Mouse (Mus musculus): ENCODE data around the gene Slc39a10. TPM values are rescaled to one million over a fixed set of nuclear protein-coding genes. Genes with fewer than 3 reads are reported as not detected.

Slc39a10 gene
- polyA plus RNA-seq, 1 experiment from 2014 or later, result 21.6 TPM

DNA sequence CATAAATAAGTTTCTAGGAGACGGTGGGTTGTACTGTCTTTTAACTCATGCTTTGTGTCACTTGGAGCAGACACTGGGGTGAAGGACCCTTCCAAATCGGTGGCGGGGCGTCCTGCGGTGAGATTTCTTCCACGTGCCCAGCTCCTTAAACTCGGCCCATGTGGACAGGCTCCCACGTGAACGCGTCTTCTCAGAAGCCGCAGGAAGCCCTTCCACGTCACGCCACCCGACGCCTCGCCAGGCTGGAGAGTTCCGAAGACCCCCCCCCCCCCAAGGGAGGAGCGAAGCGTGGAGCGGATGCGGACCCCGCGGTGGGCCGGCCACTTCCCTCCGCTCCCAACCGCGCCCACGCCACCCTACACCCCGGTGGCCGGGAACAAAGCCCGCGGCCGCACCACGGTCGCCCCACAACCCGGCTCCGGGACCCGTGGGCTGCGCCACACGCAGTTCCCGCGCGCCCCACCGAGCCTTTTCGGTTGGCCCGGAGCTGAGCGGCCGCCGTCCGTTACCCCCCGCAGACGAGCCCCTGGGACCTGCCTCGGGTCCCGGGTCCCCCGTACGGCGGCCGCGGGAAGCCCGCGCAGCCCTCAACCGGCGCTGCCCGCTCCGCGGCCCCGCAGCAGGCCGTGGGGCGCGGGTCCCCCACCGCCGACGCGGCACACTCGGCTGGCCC, 39.9 kb downstream of the Slc39a10 start:
- peak overlapping the region; percentile 100 for H3K27ac ChIP-seq (replicated peaks)
- ATAC-seq (ENCODE audit: low FRiP score, low TSS enrichment), result peak; percentile 34
- peak overlapping the region; percentile 100 for H3K9ac ChIP-seq (ENCODE audit: low read length)
- no peaks in the 10 kb centered on the region for H3K9me3 ChIP-seq (ENCODE audit: control insufficient read depth, low read length)
- no peaks in the 10 kb centered on the region for H3K36me3 ChIP-seq (ENCODE audit: control insufficient read depth, insufficient read depth, low read length)
- no peaks in the 10 kb centered on the region for H3K4me1 ChIP-seq (replicated peaks; ENCODE audit: control insufficient read depth, insufficient read depth)
- TF ChIP-seq EP300 (optimal IDR thresholded peaks at IDR 0.05) (peak; percentile 5), CTCF (IDR thresholded peaks at IDR 0.05; ENCODE audit: low read depth) (no peak)
- DNase-seq (ENCODE audit: low spot score), result peak; percentile 77
- H3K27me3 ChIP-seq (ENCODE audit: control insufficient read depth, insufficient read depth, low read length), result no peaks in the 10 kb centered on the region
- 0% methylated on average over 34 of the region's 75 CpGs for WGBS
- peak overlapping the region; percentile 66 for H3K4me2 ChIP-seq (replicated peaks; ENCODE audit: low read depth)
- peak overlapping the region; percentile 99 for H3K4me3 ChIP-seq (ENCODE audit: low read depth, low read length)

DNA sequence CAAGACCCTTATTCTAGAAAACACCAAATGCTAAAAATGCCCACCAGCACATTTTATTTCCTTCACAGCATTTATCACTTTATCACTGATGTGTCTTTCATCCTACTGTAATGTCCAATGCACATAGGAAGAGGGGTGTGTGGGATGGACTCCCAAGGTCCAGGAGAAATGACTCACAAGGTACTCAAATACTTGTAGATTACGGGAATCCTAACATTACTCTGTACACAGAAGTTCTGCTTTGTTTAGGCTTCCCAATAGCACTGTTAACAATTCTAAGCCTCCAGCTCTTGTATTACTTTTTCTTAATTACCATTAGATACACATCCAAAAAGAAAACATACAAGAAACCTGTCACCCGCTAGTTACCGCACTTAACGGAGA, 40.4 kb downstream of the Slc39a10 start:
- Histone ChIP-seq H3K9me3 (ENCODE audit: control insufficient read depth, low read length) (no peaks in the 10 kb centered on the region), H3K27me3 (ENCODE audit: control insufficient read depth, insufficient read depth, low read length) (no peaks in the 10 kb centered on the region), H3K9ac (ENCODE audit: low read length) (peak overlapping the region; percentile 100), H3K36me3 (ENCODE audit: control insufficient read depth, insufficient read depth, low read length) (no peaks in the 10 kb centered on the region), H3K4me1 (replicated peaks; ENCODE audit: control insufficient read depth, insufficient read depth) (no peaks in the 10 kb centered on the region), H3K4me3 (ENCODE audit: low read depth, low read length) (peak overlapping the region; percentile 99), H3K27ac (replicated peaks) (peak overlapping the region; percentile 100), H3K4me2 (replicated peaks; ENCODE audit: low read depth) (peak overlapping the region; percentile 66)
- DNase-seq (ENCODE audit: low spot score) (no peak), ATAC-seq (ENCODE audit: low FRiP score, low TSS enrichment) (no peak)
- TF ChIP-seq EP300 (optimal IDR thresholded peaks at IDR 0.05) (no peak), CTCF (IDR thresholded peaks at IDR 0.05; ENCODE audit: low read depth) (no peak)
- WGBS, result 0% methylated on average over 4 of the region's 4 CpGs

- ATAC-seq (ENCODE audit: low FRiP score, low TSS enrichment) (no peak), DNase-seq (ENCODE audit: low spot score) (no peak)
- H3K27ac ChIP-seq (replicated peaks), result peak overlapping the region; percentile 30; the same call in 1 of the 2 replicates
- no peaks in the 10 kb centered on the region for H3K27me3 ChIP-seq (ENCODE audit: control insufficient read depth, insufficient read depth, low read length)
- no peaks in the 10 kb centered on the region for H3K36me3 ChIP-seq (ENCODE audit: control insufficient read depth, insufficient read depth, low read length)
- H3K4me1 ChIP-seq (replicated peaks; ENCODE audit: control insufficient read depth, insufficient read depth), result no peaks in the 10 kb centered on the region
- 33% methylated on average over 4 of the region's 4 CpGs for WGBS
- no peak for TF ChIP-seq EP300 (optimal IDR thresholded peaks at IDR 0.05)
- no peak for TF ChIP-seq CTCF (IDR thresholded peaks at IDR 0.05; ENCODE audit: low read depth)
- no peak overlapping the region for H3K9ac ChIP-seq (ENCODE audit: low read length)
- peak overlapping the region; percentile 66 for H3K4me2 ChIP-seq (replicated peaks; ENCODE audit: low read depth)
- H3K4me3 ChIP-seq (ENCODE audit: low read depth, low read length), result no peak overlapping the region
- no peaks in the 10 kb centered on the region for H3K9me3 ChIP-seq (ENCODE audit: control insufficient read depth, low read length)
These were observed 41.1 kb downstream of the Slc39a10 start for GRCm38 (mm10) chr1:46851586-46851985.

DNA sequence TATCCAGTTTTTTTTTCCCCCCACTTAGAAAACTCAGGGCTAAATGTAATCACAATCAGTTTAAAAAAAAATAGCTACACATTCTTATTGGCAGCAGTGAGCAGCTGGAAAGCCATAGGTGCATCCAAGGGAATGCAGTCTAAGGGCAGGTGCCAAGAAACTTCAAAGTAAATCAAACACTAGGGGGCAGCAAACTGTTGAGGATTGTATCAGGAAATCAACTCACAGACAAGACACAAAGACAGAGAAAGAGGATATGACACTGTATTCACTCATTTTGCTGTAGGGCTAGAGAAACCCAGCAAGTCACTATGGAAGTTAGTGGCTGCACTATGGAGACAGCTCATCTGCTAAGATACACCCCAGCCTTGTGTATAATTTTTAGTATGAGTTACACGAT, 42.9 kb downstream of the Slc39a10 start:
- H3K9me3 ChIP-seq (ENCODE audit: control insufficient read depth, low read length), result no peaks in the 10 kb centered on the region
- ATAC-seq (ENCODE audit: low FRiP score, low TSS enrichment), result no peak
- TF ChIP-seq CTCF (IDR thresholded peaks at IDR 0.05; ENCODE audit: low read depth), result peak; percentile 88
- no peak for TF ChIP-seq EP300 (optimal IDR thresholded peaks at IDR 0.05)

GRCm38 (mm10) chr1:46845221-46845620, 47.4 kb downstream of the Slc39a10 start:
- no peaks in the 10 kb centered on the region for H3K9me3 ChIP-seq (ENCODE audit: control insufficient read depth, low read length)
- H3K27me3 ChIP-seq (ENCODE audit: control insufficient read depth, insufficient read depth, low read length), result no peaks in the 10 kb centered on the region
- H3K4me3 ChIP-seq (ENCODE audit: low read depth, low read length), result no peak overlapping the region
- WGBS, result 64% methylated on average over 5 of the region's 5 CpGs
- ATAC-seq (ENCODE audit: low FRiP score, low TSS enrichment) (no peak), DNase-seq (ENCODE audit: low spot score) (no peak)
- H3K4me1 ChIP-seq (replicated peaks; ENCODE audit: control insufficient read depth, insufficient read depth), result no peaks in the 10 kb centered on the region
- no peak overlapping the region for H3K4me2 ChIP-seq (replicated peaks; ENCODE audit: low read depth)
- no peak overlapping the region for H3K9ac ChIP-seq (ENCODE audit: low read length)
- no peak overlapping the region for H3K27ac ChIP-seq (replicated peaks)
- TF ChIP-seq CTCF (IDR thresholded peaks at IDR 0.05; ENCODE audit: low read depth), result no peak
- no peak for TF ChIP-seq EP300 (optimal IDR thresholded peaks at IDR 0.05)
- H3K36me3 ChIP-seq (ENCODE audit: control insufficient read depth, insufficient read depth, low read length), result no peaks in the 10 kb centered on the region

More for the DNA sequence above, 42.9 kb downstream of the Slc39a10 start:
- H3K4me1 ChIP-seq (replicated peaks; ENCODE audit: control insufficient read depth, insufficient read depth), result no peaks in the 10 kb centered on the region
- no peak overlapping the region for H3K27ac ChIP-seq (replicated peaks)
- 31% methylated on average over 1 of the region's 1 CpGs for WGBS
- H3K9ac ChIP-seq (ENCODE audit: low read length), result no peak overlapping the region
- peak; percentile 29 for DNase-seq (ENCODE audit: low spot score)
- H3K27me3 ChIP-seq (ENCODE audit: control insufficient read depth, insufficient read depth, low read length), result no peaks in the 10 kb centered on the region
- no peak overlapping the region for H3K4me2 ChIP-seq (replicated peaks; ENCODE audit: low read depth)
- H3K36me3 ChIP-seq (ENCODE audit: control insufficient read depth, insufficient read depth, low read length), result no peaks in the 10 kb centered on the region
- no peak overlapping the region for H3K4me3 ChIP-seq (ENCODE audit: low read depth, low read length)

DNA sequence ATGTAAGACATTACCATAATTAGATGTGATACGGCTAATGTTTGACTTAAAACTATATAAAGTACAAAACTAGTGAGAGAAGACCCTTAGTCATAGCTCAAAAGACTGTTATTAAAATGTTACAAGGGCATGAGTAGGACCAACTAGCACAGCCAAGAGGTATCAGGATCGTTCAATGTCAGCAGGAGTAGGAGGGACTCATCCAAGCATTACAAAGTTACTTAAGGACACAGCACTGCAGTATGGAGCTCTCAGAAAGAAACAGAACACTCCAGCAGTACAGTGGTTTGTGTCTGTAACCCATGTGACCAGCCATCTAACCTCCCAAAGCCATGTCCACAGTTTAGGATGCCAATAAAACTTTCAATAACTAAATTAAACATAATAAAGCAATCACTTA, 48.4 kb downstream of the Slc39a10 start:
- Histone ChIP-seq H3K36me3 (ENCODE audit: control insufficient read depth, insufficient read depth, low read length) (no peaks in the 10 kb centered on the region), H3K9ac (ENCODE audit: low read length) (no peak overlapping the region), H3K27ac (replicated peaks) (no peak overlapping the region), H3K9me3 (ENCODE audit: control insufficient read depth, low read length) (no peaks in the 10 kb centered on the region), H3K27me3 (ENCODE audit: control insufficient read depth, insufficient read depth, low read length) (no peaks in the 10 kb centered on the region), H3K4me1 (replicated peaks; ENCODE audit: control insufficient read depth, insufficient read depth) (no peaks in the 10 kb centered on the region), H3K4me3 (ENCODE audit: low read depth, low read length) (no peak overlapping the region), H3K4me2 (replicated peaks; ENCODE audit: low read depth) (no peak overlapping the region)
- DNase-seq (ENCODE audit: low spot score) (no peak), ATAC-seq (ENCODE audit: low FRiP score, low TSS enrichment) (no peak)
- 79% methylated on average over 2 of the region's 2 CpGs for WGBS
- TF ChIP-seq CTCF (IDR thresholded peaks at IDR 0.05; ENCODE audit: low read depth) (no peak), EP300 (optimal IDR thresholded peaks at IDR 0.05) (no peak)
